Mouse (Mus musculus): ENCODE data around the gene Tbx20. TPM values are rescaled to one million over a fixed set of nuclear protein-coding genes. Genes with fewer than 3 reads are reported as not detected.

Tbx20 gene
- polyA plus RNA-seq, 1 experiment: not detected

DNA sequence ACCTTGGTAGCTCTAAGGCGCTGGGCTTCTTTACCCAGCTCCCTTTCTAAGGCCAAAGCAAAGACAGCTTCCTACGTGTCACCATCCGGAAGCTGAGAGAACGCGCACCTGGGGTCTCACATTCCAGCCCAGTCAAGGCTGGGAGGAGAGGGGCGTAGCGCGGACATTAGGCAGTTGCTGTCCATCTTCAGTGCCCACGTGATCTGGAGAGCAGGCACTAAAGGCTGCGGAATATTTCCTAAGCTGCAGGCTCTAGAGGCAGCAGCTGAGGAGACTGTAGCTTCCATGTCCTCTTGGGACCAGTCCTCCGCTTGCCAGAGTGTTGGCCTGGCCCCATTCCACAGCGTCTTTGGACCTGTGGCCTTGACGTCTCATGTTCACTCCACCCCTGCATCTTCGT, 3.9 kb upstream of the Tbx20 start:
- no peak overlapping the region for H3K27ac ChIP-seq (ENCODE audit: insufficient read depth, low read depth, low read length)
- H3K4me1 ChIP-seq (ENCODE audit: control insufficient read depth, insufficient read depth, low read length): no peaks in the 10 kb centered on the region
- TF ChIP-seq CTCF (IDR thresholded peaks at IDR 0.05; ENCODE audit: low read depth, low read length) (no peak), POLR2A (IDR thresholded peaks at IDR 0.05; ENCODE audit: borderline replicate concordance, low read depth, low read length) (no peak)
- no peak overlapping the region for H3K4me3 ChIP-seq (ENCODE audit: insufficient read depth, low read length)

DNA sequence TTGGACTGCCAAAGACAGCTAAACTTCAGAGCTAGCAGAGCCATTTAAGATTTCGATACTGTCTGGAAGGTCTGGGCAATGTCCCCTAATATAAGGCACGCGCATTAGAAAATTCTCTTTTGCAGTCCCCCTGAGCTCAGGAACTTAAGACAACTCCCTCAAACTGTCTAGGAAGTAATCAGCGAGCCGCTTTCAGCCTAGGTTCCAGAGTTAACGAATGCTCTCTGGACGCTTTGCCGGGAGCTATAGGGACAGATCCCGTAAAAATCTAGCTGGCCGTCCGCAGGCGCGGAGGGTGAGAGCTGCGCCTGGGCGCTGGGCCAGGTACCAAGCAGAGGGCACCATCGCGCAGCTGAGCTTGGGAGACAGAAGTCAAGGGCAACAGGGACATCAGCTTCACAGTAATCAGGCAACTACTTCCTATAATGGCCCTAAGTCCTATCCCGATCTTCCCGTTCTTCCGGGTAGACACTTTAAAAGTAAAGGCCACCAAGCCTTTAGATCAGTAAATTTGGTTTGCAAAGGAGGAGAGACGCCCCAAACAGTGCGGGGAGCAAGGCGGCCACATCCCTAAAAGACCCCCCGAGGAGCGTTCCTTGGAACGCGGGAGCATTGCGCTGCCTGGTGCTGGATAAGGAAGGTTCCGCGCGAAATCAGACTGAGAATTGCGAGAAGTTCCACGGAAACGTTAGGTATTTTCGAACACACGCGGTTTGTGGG, 3.2 kb upstream of the Tbx20 start:
- Histone ChIP-seq H3K4me3 (ENCODE audit: insufficient read depth, low read length) (no peak overlapping the region), H3K4me1 (ENCODE audit: control insufficient read depth, insufficient read depth, low read length) (no peaks in the 10 kb centered on the region), H3K27ac (ENCODE audit: insufficient read depth, low read depth, low read length) (no peak overlapping the region)
- TF ChIP-seq CTCF (IDR thresholded peaks at IDR 0.05; ENCODE audit: low read depth, low read length) (no peak), POLR2A (IDR thresholded peaks at IDR 0.05; ENCODE audit: borderline replicate concordance, low read depth, low read length) (no peak)

DNA sequence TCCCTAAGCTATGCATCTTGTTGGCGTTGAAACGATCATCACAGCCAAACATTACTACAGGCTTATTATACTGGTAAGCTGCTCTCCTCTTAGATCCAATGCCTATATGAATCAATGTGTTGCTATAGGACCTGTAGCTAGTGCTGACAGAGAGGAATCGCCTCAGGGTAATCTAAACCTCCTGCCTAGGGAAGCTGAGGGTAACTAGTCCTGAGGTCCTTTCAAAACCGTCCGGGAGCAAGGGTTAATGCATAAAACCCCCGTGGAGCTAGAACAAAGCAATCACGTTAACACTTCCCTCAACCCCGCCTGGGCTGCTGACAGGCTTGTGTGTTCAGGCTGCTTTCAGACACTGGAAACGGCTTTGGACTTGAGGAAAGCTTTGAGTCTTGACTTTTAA, 2.4 kb upstream of the Tbx20 start:
- no peak overlapping the region for H3K27ac ChIP-seq (ENCODE audit: insufficient read depth, low read depth, low read length)
- TF ChIP-seq POLR2A (IDR thresholded peaks at IDR 0.05; ENCODE audit: borderline replicate concordance, low read depth, low read length) (no peak), CTCF (IDR thresholded peaks at IDR 0.05; ENCODE audit: low read depth, low read length) (no peak)
- H3K4me3 ChIP-seq (ENCODE audit: insufficient read depth, low read length): no peak overlapping the region
- H3K4me1 ChIP-seq (ENCODE audit: control insufficient read depth, insufficient read depth, low read length): no peaks in the 10 kb centered on the region

DNA sequence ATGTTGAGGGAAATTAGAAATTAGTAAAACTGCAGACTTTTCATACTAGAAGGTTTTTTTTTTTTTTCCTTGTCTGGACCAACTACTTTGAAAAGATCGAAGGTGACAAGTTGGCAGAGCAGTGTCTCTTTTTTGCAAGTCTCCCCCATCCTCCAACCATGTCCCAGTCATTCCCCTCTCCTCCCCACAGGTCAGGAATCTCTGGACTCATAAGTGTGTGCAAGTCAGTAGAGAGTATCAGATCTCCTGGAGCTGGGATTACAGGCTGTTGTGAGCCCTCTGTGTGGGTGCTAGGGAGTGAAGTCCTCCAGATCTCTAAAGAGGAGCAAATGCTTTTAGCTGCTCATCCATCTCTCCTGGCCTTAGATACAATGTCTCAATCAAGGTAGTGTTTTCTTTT, 1.5 kb upstream of the Tbx20 start:
- TF ChIP-seq CTCF (IDR thresholded peaks at IDR 0.05; ENCODE audit: low read depth, low read length) (no peak), POLR2A (IDR thresholded peaks at IDR 0.05; ENCODE audit: borderline replicate concordance, low read depth, low read length) (no peak)
- Histone ChIP-seq H3K4me3 (ENCODE audit: insufficient read depth, low read length) (no peak overlapping the region), H3K27ac (ENCODE audit: insufficient read depth, low read depth, low read length) (no peak overlapping the region), H3K4me1 (ENCODE audit: control insufficient read depth, insufficient read depth, low read length) (0 out of 2 replicates have a peak, but pooled peaks cover 2% of the 10 kb centered on the region)

DNA sequence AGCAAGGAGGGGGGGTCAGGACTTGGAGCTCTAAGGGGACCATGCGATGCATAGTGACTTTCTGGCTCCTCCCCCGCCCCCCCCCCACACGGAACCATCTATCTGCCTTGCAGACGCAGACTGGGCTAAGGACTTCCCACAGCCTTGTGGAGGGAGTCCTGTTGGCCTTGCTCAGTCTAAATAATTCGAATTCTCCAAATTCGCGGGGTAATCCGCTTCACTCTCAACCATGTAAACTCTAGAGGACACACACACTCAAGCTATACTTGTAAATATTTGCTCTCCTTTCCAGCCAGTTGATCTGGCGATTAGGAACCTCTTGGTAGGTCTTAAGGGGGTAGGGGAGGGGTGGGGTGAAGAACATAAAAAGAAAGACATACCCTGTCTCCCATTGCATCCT, 898 bp upstream of the Tbx20 start:
- Histone ChIP-seq H3K4me1 (ENCODE audit: control insufficient read depth, insufficient read depth, low read length) (0 out of 2 replicates have a peak, but pooled peaks cover 3% of the 10 kb centered on the region), H3K4me3 (ENCODE audit: insufficient read depth, low read length) (no peak overlapping the region), H3K27ac (ENCODE audit: insufficient read depth, low read depth, low read length) (no peak overlapping the region)
- TF ChIP-seq CTCF (IDR thresholded peaks at IDR 0.05; ENCODE audit: low read depth, low read length) (no peak), POLR2A (IDR thresholded peaks at IDR 0.05; ENCODE audit: borderline replicate concordance, low read depth, low read length) (no peak)

DNA sequence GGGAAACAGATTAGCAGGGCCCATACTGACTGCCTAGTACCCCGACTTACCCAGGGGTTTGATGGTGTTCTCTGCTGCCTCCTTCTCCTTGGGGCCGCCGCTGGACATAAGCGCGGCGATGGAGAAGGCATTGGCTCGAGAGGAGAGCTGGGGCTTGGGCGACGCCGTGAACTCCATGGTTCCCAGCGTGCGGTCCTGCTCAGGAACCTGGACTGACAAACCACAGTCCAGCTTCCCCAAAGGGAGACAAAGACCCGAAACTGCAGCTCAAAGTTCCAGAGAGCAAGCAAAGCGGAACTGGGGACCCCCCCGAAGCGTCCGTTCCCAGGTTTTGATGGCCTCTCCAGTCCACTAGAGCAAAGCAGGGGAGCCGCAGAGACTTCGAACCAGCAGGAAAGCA, 434 bp downstream of the Tbx20 start:
- TF ChIP-seq POLR2A (IDR thresholded peaks at IDR 0.05; ENCODE audit: borderline replicate concordance, low read depth, low read length) (no peak), CTCF (IDR thresholded peaks at IDR 0.05; ENCODE audit: low read depth, low read length) (no peak)
- peaks cover 5% of the 10 kb centered on the region; the same call in 1 of the 2 replicates for H3K4me1 ChIP-seq (ENCODE audit: control insufficient read depth, insufficient read depth, low read length)
- no peak overlapping the region for H3K27ac ChIP-seq (ENCODE audit: insufficient read depth, low read depth, low read length)
- peak overlapping the region; percentile 16 for H3K4me3 ChIP-seq (ENCODE audit: insufficient read depth, low read length)

DNA sequence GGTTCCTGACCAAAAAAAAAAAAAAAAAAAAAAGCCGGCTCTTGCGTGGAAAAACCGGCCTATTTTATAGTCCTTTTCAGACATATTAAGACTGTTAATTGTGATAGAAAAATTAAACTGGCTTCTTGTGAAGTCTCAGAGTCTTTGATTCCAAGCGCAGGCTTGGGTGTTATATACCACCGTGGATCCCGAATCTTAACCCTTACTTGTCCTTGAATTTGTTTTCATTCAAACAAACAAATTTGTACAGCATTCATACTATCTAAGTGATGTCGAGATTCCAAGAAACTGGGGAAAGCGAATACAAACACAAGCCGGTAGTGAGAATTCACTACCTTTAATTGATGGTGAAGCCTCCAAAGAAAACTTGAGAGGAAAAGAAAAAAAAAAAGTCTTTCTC, 932 bp downstream of the Tbx20 start:
- Histone ChIP-seq H3K27ac (ENCODE audit: insufficient read depth, low read depth, low read length) (no peak overlapping the region), H3K4me1 (ENCODE audit: control insufficient read depth, insufficient read depth, low read length) (peaks cover 5% of the 10 kb centered on the region; the same call in 1 of the 2 replicates), H3K4me3 (ENCODE audit: insufficient read depth, low read length) (no peak overlapping the region)
- TF ChIP-seq CTCF (IDR thresholded peaks at IDR 0.05; ENCODE audit: low read depth, low read length): no peak
- no peak for TF ChIP-seq POLR2A (IDR thresholded peaks at IDR 0.05; ENCODE audit: borderline replicate concordance, low read depth, low read length)

DNA sequence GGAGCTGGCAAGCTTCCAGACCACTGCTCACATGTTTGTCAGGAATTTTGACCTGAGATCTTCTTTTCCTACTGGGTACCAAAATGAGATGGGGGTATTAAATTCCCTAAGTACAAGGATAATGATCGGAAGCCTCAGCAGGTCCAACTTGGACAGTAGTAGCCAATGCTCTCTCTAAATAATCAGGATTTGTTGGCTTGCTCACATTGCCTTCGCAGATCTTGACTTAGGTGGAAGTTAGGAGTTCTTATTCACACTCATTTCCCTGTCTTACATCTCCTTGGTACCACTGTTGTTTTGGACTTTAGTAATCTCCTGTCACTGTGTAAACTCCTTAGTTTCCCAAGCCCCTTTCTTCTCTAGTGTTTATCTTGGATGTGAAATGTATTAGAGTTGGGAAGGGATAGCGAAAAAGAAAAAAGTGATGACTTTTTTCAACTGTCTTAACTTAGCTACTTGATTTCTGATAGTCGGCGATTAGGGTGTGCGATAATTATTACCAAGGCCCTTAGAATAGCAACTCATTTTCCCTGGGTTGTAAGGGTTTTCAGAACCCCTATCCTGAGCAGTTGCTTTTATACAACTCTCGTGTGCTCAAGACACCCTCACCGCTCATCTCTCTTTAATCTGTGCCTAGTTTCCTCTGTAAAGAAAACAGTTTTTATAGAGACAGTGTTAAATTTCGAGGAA, 1.5 kb downstream of the Tbx20 start:
- Histone ChIP-seq H3K4me1 (ENCODE audit: control insufficient read depth, insufficient read depth, low read length) (peaks cover 5% of the 10 kb centered on the region; the same call in 1 of the 2 replicates), H3K4me3 (ENCODE audit: insufficient read depth, low read length) (no peak overlapping the region), H3K27ac (ENCODE audit: insufficient read depth, low read depth, low read length) (no peak overlapping the region)
- TF ChIP-seq POLR2A (IDR thresholded peaks at IDR 0.05; ENCODE audit: borderline replicate concordance, low read depth, low read length): no peak
- no peak for TF ChIP-seq CTCF (IDR thresholded peaks at IDR 0.05; ENCODE audit: low read depth, low read length)

DNA sequence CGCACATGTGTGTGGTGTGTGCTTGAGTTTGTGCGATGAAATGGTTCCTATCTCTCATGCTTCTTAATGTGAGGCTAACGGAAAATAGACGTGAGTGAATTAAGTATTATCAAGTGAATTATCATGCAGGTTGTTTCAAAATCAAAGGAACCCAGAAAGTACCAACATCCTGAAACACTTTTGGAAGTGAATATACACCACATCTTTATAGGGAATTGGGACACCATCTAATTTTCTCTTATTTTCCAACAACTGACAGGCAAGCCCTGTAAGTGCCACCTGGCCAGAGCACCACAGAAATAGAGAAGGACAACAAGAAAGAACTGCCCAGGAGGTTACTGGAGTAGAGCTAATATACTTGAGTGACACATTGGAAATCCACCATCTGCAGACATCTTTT, 2.4 kb downstream of the Tbx20 start:
- H3K4me1 ChIP-seq (ENCODE audit: control insufficient read depth, insufficient read depth, low read length): peaks cover 5% of the 10 kb centered on the region; the same call in 1 of the 2 replicates
- no peak for TF ChIP-seq POLR2A (IDR thresholded peaks at IDR 0.05; ENCODE audit: borderline replicate concordance, low read depth, low read length)
- no peak for TF ChIP-seq CTCF (IDR thresholded peaks at IDR 0.05; ENCODE audit: low read depth, low read length)
- H3K27ac ChIP-seq (ENCODE audit: insufficient read depth, low read depth, low read length): no peak overlapping the region
- no peak overlapping the region for H3K4me3 ChIP-seq (ENCODE audit: insufficient read depth, low read length)

DNA sequence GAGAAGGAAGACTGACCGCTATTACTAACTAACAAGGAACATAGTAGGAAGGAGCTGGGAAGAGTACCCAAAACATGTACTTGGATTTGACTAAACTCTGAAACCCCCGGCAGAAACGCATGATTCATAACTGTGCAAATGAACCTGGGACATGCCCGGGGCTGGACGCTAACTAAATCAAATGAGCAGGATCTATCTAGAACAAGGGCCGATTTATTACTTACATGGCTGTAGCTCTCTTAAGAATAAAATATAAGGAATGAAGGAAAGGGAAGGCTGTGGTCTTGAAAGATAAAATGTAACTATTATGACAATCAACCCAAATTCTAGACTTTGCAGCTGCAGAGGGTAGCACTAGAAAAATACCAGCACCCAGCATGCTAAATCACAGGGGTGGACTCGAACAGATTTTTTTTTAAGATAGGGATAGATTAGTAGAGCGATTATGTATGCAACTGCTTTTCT, 3.1 kb downstream of the Tbx20 start:
- Histone ChIP-seq H3K27ac (ENCODE audit: insufficient read depth, low read depth, low read length) (no peak overlapping the region), H3K4me3 (ENCODE audit: insufficient read depth, low read length) (no peak overlapping the region), H3K4me1 (ENCODE audit: control insufficient read depth, insufficient read depth, low read length) (peaks cover 5% of the 10 kb centered on the region; the same call in 1 of the 2 replicates)
- TF ChIP-seq POLR2A (IDR thresholded peaks at IDR 0.05; ENCODE audit: borderline replicate concordance, low read depth, low read length) (no peak), CTCF (IDR thresholded peaks at IDR 0.05; ENCODE audit: low read depth, low read length) (no peak)

Measured in bone marrow macrophage, adult 2 months (primary cell).